Mouse (Mus musculus) cerebellum, postnatal 25 days (tissue): ENCODE data around the gene Susd3.
A peak's percentile ranks its signal among the peaks of the same experiment; 100 is the strongest.

Source experiments
- DNase-seq, 2 experiments: peaks; one replicate each; pipeline ENCODE4 v3.0.0; 2021; ENCODE audit warnings: mixed read lengths in 2 of 2

Gene Susd3

GRCm38 (mm10) chr13:49183161-49183560 lies 65.3 kb downstream of the Susd3 start:
- DNase-seq = no peak

GRCm38 (mm10) chr13:49181411-49181984 lies 67.0 kb downstream of the Susd3 start:
- peak; percentile 80 to 89 for DNase-seq

GRCm38 (mm10) chr13:49180691-49181090 lies 67.8 kb downstream of the Susd3 start:
- no peak for DNase-seq
